Mouse (Mus musculus) neural tube, embryonic 12.5 days (tissue): Measurements from ENCODE around the gene Cxcl2. TPM values are rescaled to one million over a fixed set of nuclear protein-coding genes. Genes with fewer than 3 reads are reported as not detected.
A peak's percentile ranks its signal among the peaks of the same experiment; 100 is the strongest.

Source experiments
- ATAC-seq: fragments of 200-750 bp; cut with Nextera tagmentation; 2 replicates; pipeline ENCODE4 v1.8.0; 2017; ENCODE audit warnings: low read depth, mild to moderate bottlenecking, moderate TSS enrichment, moderate library complexity; ENCODE audit not compliant: low FRiP score
- H3K27ac ChIP-seq: fragments of 300-500 bp; sonication (generic); 2 replicates; pipeline ENCODE4 v1.5.1; 2016
- H3K27me3 ChIP-seq: fragments of 300-500 bp; sonication (generic); replicated peaks from 2 replicates; pipeline ENCODE4 v1.6.1; 2016; ENCODE audit warnings: mild to moderate bottlenecking
- H3K36me3 ChIP-seq: fragments of 300-500 bp; sonication (generic); 2 replicates; pipeline ENCODE4 v1.6.1; 2016; ENCODE audit warnings: mild to moderate bottlenecking
- H3K4me1 ChIP-seq: fragments of 300-500 bp; sonication (generic); 2 replicates; pipeline ENCODE4 v1.6.1; 2016
- H3K4me2 ChIP-seq: fragments of 300-500 bp; sonication (generic); replicated peaks from 2 replicates; pipeline ENCODE4 v1.6.1; 2016; ENCODE audit warnings: mild to moderate bottlenecking
- H3K4me3 ChIP-seq: fragments of 300-500 bp; sonication (generic); 2 replicates; pipeline ENCODE4 v1.5.1; 2016
- H3K9ac ChIP-seq: fragments of 300-500 bp; sonication (generic); 2 replicates; pipeline ENCODE4 v1.6.1; 2016; ENCODE audit warnings: mild to moderate bottlenecking
- H3K9me3 ChIP-seq: fragments of 300-500 bp; sonication (generic); 2 replicates; pipeline ENCODE4 v1.6.1; 2016; ENCODE audit warnings: mild to moderate bottlenecking
- WGBS: fragments of 180-500 bp; shearing (Covaris S2); methylation state at CpG from one replicate; pipeline ENCODE4 v1.1.7; 2016; 5-methylcytosine and 5-hydroxymethylcytosine counted together
- polyA plus RNA-seq: library from polyadenylated mRNA; unstranded; fragments of >200 nt; fragmentation: Nextera tagmentation; extraction: Ambion mirVana; gene quantifications from 2 replicates; pipeline ENCODE4 v1.2.1, GENCODE M21; 2016

The Cxcl2 gene
- polyA plus RNA-seq, 1 experiment from 2014 or later: not detected

DNA sequence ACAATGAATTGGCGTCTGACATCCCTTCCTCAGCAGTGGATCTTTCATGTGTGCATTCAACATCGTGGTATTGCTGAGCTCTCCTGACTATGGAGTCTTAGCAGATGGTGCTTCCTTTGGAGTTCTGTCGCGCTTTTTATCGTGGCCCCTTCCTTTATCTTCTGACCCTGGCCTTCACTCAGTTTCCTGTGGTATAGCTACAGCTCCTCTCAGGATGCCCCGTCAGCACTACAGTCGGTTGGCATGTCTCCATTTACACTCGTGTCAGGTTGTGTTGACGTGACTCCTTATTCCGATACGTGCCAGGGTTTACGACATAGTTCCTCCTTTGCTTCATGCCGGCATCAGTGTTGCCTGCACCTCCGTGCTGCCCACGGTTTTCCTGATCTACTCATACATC is 45.8 kb downstream of the Cxcl2 start:
- Histone ChIP-seq H3K4me3 (no peak overlapping the region), H3K4me1 (no peaks in the 10 kb centered on the region)
- 88% methylated on average over 15 of the region's 15 CpGs for WGBS

DNA sequence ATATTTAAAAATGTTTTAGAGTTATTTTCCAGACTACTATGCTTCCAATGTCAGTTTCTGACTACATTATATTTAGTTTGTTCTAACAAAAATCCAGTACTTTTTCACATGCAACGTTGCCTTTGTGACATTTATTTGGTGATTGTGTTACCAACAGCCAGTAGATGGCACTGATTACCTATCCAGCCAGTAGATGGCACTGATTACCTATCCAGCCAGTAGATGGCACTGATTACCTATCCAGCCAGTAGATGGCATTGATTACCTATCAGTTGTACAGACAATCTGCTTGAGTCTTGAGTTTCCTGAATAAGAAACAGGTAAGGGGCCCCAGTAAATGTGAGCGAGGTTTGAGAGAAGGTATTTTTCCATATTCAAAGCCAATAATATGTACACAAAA is 47.8 kb downstream of the Cxcl2 start:
- Histone ChIP-seq H3K9me3 (no peaks in the 10 kb centered on the region), H3K27ac (no peak overlapping the region), H3K27me3 (no peaks in the 10 kb centered on the region), H3K4me2 (no peak overlapping the region), H3K36me3 (no peaks in the 10 kb centered on the region; the same call in 1 of the 2 replicates), H3K4me3 (no peak overlapping the region), H3K4me1 (no peaks in the 10 kb centered on the region), H3K9ac (no peak overlapping the region)
- ATAC-seq: peak; percentile 37; the same call in 1 of the 2 replicates
- 37% methylated on average over 2 of the region's 2 CpGs for WGBS

More for the DNA sequence above, 45.8 kb downstream of the Cxcl2 start:
- ATAC-seq: no peak
- no peak overlapping the region for H3K27ac ChIP-seq
- no peak overlapping the region for H3K9ac ChIP-seq
- H3K36me3 ChIP-seq: no peaks in the 10 kb centered on the region; the same call in 1 of the 2 replicates
- no peaks in the 10 kb centered on the region for H3K9me3 ChIP-seq
- no peak overlapping the region for H3K4me2 ChIP-seq
- H3K27me3 ChIP-seq: no peaks in the 10 kb centered on the region

DNA sequence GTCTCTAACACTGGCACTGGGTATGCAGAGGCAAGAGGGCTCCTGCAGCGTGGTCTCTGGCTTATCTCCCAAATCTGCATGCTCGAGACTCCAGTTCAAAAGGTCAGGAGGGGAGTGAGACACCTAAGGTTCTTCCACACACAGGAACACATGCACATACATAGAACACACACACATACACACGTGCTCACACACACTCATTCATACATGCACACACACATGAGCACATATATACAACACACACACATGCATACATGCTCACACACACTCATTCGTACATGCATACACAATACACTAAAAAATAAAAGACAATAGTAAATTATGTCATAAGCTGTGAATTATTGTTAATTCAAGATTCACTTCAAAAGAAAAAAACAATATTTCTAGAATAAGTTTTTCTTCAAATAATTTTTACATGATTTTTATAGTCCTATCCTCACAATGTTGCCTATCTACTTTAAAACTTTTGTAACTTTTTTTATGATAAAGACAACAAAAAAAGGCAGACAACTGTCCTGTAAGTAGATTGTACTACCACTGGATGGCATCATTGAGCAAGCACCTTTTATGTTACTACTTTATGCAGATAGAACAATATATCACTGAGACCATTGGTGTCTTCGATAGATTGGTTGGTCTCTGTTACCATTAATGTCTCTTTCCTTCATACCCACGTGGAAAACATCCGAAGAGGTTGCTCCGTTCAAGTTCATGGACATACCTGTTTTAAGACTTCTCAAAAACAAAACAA is 49.2 kb downstream of the Cxcl2 start:
- H3K27me3 ChIP-seq: no peaks in the 10 kb centered on the region
- H3K9me3 ChIP-seq: no peaks in the 10 kb centered on the region
- H3K36me3 ChIP-seq: no peaks in the 10 kb centered on the region; the same call in 1 of the 2 replicates
- H3K27ac ChIP-seq: no peak overlapping the region
- 77% methylated on average over 8 of the region's 8 CpGs for WGBS
- no peak overlapping the region for H3K4me2 ChIP-seq
- H3K4me3 ChIP-seq: no peak overlapping the region
- H3K4me1 ChIP-seq: no peaks in the 10 kb centered on the region
- H3K9ac ChIP-seq: no peak overlapping the region
- no peak for ATAC-seq

Other genes with a start within 250 kb of the Cxcl2 start
- 0.10 TPM in 1 of 2 replicates, not detected in the other for gene Cxcl5, start 144.5 kb upstream of the Cxcl2 start, polyA plus RNA-seq
- 9.7 and 10.9 TPM in 2 replicates for gene Ppbp, start 135.4 kb upstream of the Cxcl2 start, polyA plus RNA-seq
- gene Pf4, start 131.4 kb upstream of the Cxcl2 start, polyA plus RNA-seq: 55.1 and 62.3 TPM in 2 replicates
- not detected in 2 replicates for gene Cxcl3, start 117.8 kb upstream of the Cxcl2 start, polyA plus RNA-seq
- 0.11 TPM in 1 of 2 replicates, not detected in the other for gene Cxcl15, start 109.3 kb upstream of the Cxcl2 start, polyA plus RNA-seq
- not detected in 2 replicates for gene Cxcl1, start 12.6 kb upstream of the Cxcl2 start, polyA plus RNA-seq
- 99.9 and 100 TPM in 2 replicates for gene Mthfd2l, start 27.2 kb downstream of the Cxcl2 start, polyA plus RNA-seq
- 0.22 TPM in 1 of 2 replicates, not detected in the other for gene Epgn, start 123.6 kb downstream of the Cxcl2 start, polyA plus RNA-seq
- not detected in 2 replicates for gene Ereg, start 170.8 kb downstream of the Cxcl2 start, polyA plus RNA-seq
- gene Areg, start 235.7 kb downstream of the Cxcl2 start, polyA plus RNA-seq: 0.47 and 0.50 TPM in 2 replicates